Mouse (Mus musculus): ENCODE results near the gene Brd7.

- TF ChIP-seq CTCF (IDR thresholded peaks at IDR 0.05; ENCODE audit: low read depth) = no peak
- no peak for TF ChIP-seq EP300 (IDR thresholded peaks at IDR 0.05; ENCODE audit: low read depth)
Measured at GRCm38 (mm10) chr8:88290326-88291304, 71.4 kb downstream of the Brd7 start.
